Mouse (Mus musculus): Measurements from ENCODE around the gene Pnma5.

GRCm38 (mm10) chrX:73063512-73064414, 26.9 kb upstream of the Pnma5 start:
- TF ChIP-seq CTCF (IDR thresholded peaks at IDR 0.05; ENCODE audit: borderline replicate concordance, insufficient read depth, low read length), result no peak
- no peak for TF ChIP-seq POLR2A (IDR thresholded peaks at IDR 0.05; ENCODE audit: low read depth, low read length)

Data from embryonic fibroblast, embryonic 13.5 days (primary cell).